Mouse (Mus musculus): ENCODE measurements around the gene Strn3.
A peak's percentile ranks its signal among the peaks of the same experiment; 100 is the strongest.
"Not testable (repeated sequence)": the region's sequence is repeated elsewhere in the genome, so short reads cannot be mapped to it uniquely, and the experiment has no call there.

The Strn3 gene

GRCm38 (mm10) chr12:51692870-51693269, 1.2 kb upstream of the Strn3 start:
- DNase-seq: not testable (repeated sequence)

GRCm38 (mm10) chr12:51690893-51691844, 528 bp downstream of the Strn3 start, which contains the start of gene Ap4s1:
Gene Ap4s1, plus strand, starts transcription at chr12:51691033.
- DNase-seq: peak; percentile 63 to 85

GRCm38 (mm10) chr12:51688546-51688945, 3.2 kb downstream of the Strn3 start:
- no peak for DNase-seq

GRCm38 (mm10) chr12:51678844-51679243, 12.9 kb downstream of the Strn3 start:
- peak; percentile 33 to 46 for DNase-seq

- no peak for DNase-seq
Observed at GRCm38 (mm10) chr12:51676442-51676841, 15.3 kb downstream of the Strn3 start.

- no peak for DNase-seq
Observed at GRCm38 (mm10) chr12:51673270-51673669, 18.4 kb downstream of the Strn3 start.

- no peak for DNase-seq
Observed at GRCm38 (mm10) chr12:51671231-51671891, 20.3 kb downstream of the Strn3 start.

- DNase-seq: peak in 1 of 2 experiments; percentile 25
Observed at GRCm38 (mm10) chr12:51666708-51667430, 24.8 kb downstream of the Strn3 start.

- no peak for DNase-seq
Observed at GRCm38 (mm10) chr12:51663908-51664307, 27.8 kb downstream of the Strn3 start.

- DNase-seq: no peak
Observed at GRCm38 (mm10) chr12:51663011-51663410, 28.7 kb downstream of the Strn3 start.

GRCm38 (mm10) chr12:51655944-51656465, 35.7 kb downstream of the Strn3 start:
- no peak for DNase-seq

- not testable (repeated sequence) for DNase-seq
Observed at GRCm38 (mm10) chr12:51649401-51649800, 42.3 kb downstream of the Strn3 start.

- no peak for DNase-seq
Observed at GRCm38 (mm10) chr12:51641871-51642270, 49.8 kb downstream of the Strn3 start.

- no peak for DNase-seq
Observed at GRCm38 (mm10) chr12:51636689-51637470, 54.8 kb downstream of the Strn3 start.

- DNase-seq: no peak
Observed at GRCm38 (mm10) chr12:51636260-51636659, 55.4 kb downstream of the Strn3 start.

GRCm38 (mm10) chr12:51633481-51633880, 58.2 kb downstream of the Strn3 start:
- DNase-seq: peak; percentile 10 to 51

- no peak for DNase-seq
Observed at GRCm38 (mm10) chr12:51623366-51623694, 68.4 kb downstream of the Strn3 start.

GRCm38 (mm10) chr12:51622670-51623365, 68.9 kb downstream of the Strn3 start:
- DNase-seq: no peak

- DNase-seq: no peak
Observed at GRCm38 (mm10) chr12:51621161-51621560, 70.5 kb downstream of the Strn3 start.

- no peak for DNase-seq
Observed at GRCm38 (mm10) chr12:51620572-51620971, 71.1 kb downstream of the Strn3 start.

GRCm38 (mm10) chr12:51612361-51612760, 79.3 kb downstream of the Strn3 start:
- DNase-seq: peak; percentile 37 to 48

Measured in kidney, postnatal 36 days (tissue).